Mouse (Mus musculus) limb, embryonic 13.5 days (tissue): ENCODE measurements at regions not wholly inside any gene's neighbourhood (a gene's known extent, or its start where the extent isn't known, plus 50 kb on each side); places are given as distances from the start of the nearest gene placed in this dataset.
A peak's percentile ranks its signal among the peaks of the same experiment; 100 is the strongest.

ENCODE experiments used
- ATAC-seq: fragments of 200-750 bp; cut with Nextera tagmentation; 2 replicates; pipeline ENCODE4 v1.8.0; 2017; ENCODE audit warnings: low read depth, moderate number of reproducible peaks, moderate TSS enrichment; ENCODE audit not compliant: low FRiP score
- H3K27ac ChIP-seq: fragments of 300-500 bp; sonication (generic); 2 replicates; pipeline ENCODE4 v1.5.1; 2015; ENCODE audit warnings: inconsistent platforms, mild to moderate bottlenecking, moderate library complexity
- H3K27me3 ChIP-seq: fragments of 300-500 bp; sonication (generic); 2 replicates; pipeline ENCODE4 v1.6.1; 2015; ENCODE audit warnings: mild to moderate bottlenecking, inconsistent platforms
- H3K36me3 ChIP-seq: fragments of 300-500 bp; sonication (generic); 2 replicates; pipeline ENCODE4 v1.6.1; 2015; ENCODE audit warnings: inconsistent platforms, mild to moderate bottlenecking, moderate library complexity
- H3K4me1 ChIP-seq: fragments of 300-500 bp; sonication (generic); 2 replicates; pipeline ENCODE4 v1.6.1; 2015; ENCODE audit warnings: inconsistent platforms
- H3K4me2 ChIP-seq: fragments of 300-500 bp; sonication (generic); replicated peaks from 2 replicates; pipeline ENCODE4 v1.6.1; 2015; ENCODE audit warnings: inconsistent platforms, mild to moderate bottlenecking, moderate library complexity
- H3K4me3 ChIP-seq: fragments of 300-500 bp; sonication (generic); 2 replicates; pipeline ENCODE4 v1.5.1; 2015; ENCODE audit warnings: moderate library complexity, mild to moderate bottlenecking, inconsistent platforms
- H3K9ac ChIP-seq: fragments of 300-500 bp; sonication (generic); 2 replicates; pipeline ENCODE4 v1.6.1; 2015; ENCODE audit warnings: mild to moderate bottlenecking, inconsistent platforms
- H3K9me3 ChIP-seq: fragments of 300-500 bp; sonication (generic); 2 replicates; pipeline ENCODE4 v1.6.1; 2016; ENCODE audit warnings: inconsistent platforms
- WGBS: fragments of 180-500 bp; shearing (Covaris S2); methylation state at CpG from one replicate; pipeline ENCODE4 v1.1.7; 2015; 5-methylcytosine and 5-hydroxymethylcytosine counted together

- Histone ChIP-seq H3K27ac (no peak overlapping the region), H3K36me3 (no peaks in the 10 kb centered on the region), H3K9me3 (no peaks in the 10 kb centered on the region), H3K27me3 (no peaks in the 10 kb centered on the region), H3K9ac (no peak overlapping the region), H3K4me3 (no peak overlapping the region), H3K4me1 (no peaks in the 10 kb centered on the region), H3K4me2 (no peak overlapping the region)
- 83% methylated on average over 1 of the region's 1 CpGs for WGBS
- ATAC-seq = no peak
Observed at GRCm38 (mm10) chr2:134126988-134127387, 427.2 kb downstream of the Hao1 start.

GRCm38 (mm10) chr2:134107286-134107685 is 446.9 kb downstream of the Hao1 start:
- no peaks in the 10 kb centered on the region for H3K27me3 ChIP-seq
- no peak overlapping the region for H3K4me3 ChIP-seq
- H3K9me3 ChIP-seq = no peaks in the 10 kb centered on the region
- H3K9ac ChIP-seq = no peak overlapping the region
- no peak overlapping the region for H3K4me2 ChIP-seq
- H3K27ac ChIP-seq = no peak overlapping the region
- no peaks in the 10 kb centered on the region for H3K36me3 ChIP-seq
- no peaks in the 10 kb centered on the region for H3K4me1 ChIP-seq
- ATAC-seq = no peak

- Histone ChIP-seq H3K4me2 (no peak overlapping the region), H3K36me3 (no peaks in the 10 kb centered on the region), H3K9me3 (0 out of 2 replicates have a peak, but pooled peaks cover 4% of the 10 kb centered on the region), H3K27ac (no peak overlapping the region), H3K27me3 (no peaks in the 10 kb centered on the region), H3K9ac (no peak overlapping the region), H3K4me3 (no peak overlapping the region), H3K4me1 (no peaks in the 10 kb centered on the region)
- WGBS = 76% methylated on average over 2 of the region's 2 CpGs
- no peak for ATAC-seq
Observed at GRCm38 (mm10) chr2:134088374-134088773, 465.8 kb downstream of the Hao1 start.

- Histone ChIP-seq H3K36me3 (no peaks in the 10 kb centered on the region), H3K9me3 (no peaks in the 10 kb centered on the region), H3K4me1 (peaks cover 17% of the 10 kb centered on the region), H3K4me2 (no peak overlapping the region), H3K27ac (no peak overlapping the region), H3K27me3 (no peaks in the 10 kb centered on the region), H3K9ac (no peak overlapping the region), H3K4me3 (no peak overlapping the region)
- 84% methylated on average over 1 of the region's 1 CpGs for WGBS
- ATAC-seq = no peak
Observed at GRCm38 (mm10) chr2:134080148-134080547, 474.0 kb downstream of the Hao1 start.

GRCm38 (mm10) chr2:134077953-134078352 is 476.2 kb downstream of the Hao1 start:
- ATAC-seq = peak; percentile 57; the same call in 1 of the 2 replicates
- Histone ChIP-seq H3K9me3 (no peaks in the 10 kb centered on the region), H3K27ac (no peak overlapping the region), H3K4me3 (no peak overlapping the region), H3K36me3 (no peaks in the 10 kb centered on the region), H3K9ac (no peak overlapping the region), H3K4me2 (no peak overlapping the region), H3K4me1 (peaks cover 17% of the 10 kb centered on the region), H3K27me3 (no peaks in the 10 kb centered on the region)
- 15% methylated on average over 1 of the region's 1 CpGs for WGBS

- Histone ChIP-seq H3K9me3 (no peaks in the 10 kb centered on the region), H3K9ac (no peak overlapping the region), H3K4me3 (no peak overlapping the region), H3K4me1 (no peaks in the 10 kb centered on the region), H3K36me3 (no peaks in the 10 kb centered on the region), H3K4me2 (no peak overlapping the region), H3K27me3 (no peaks in the 10 kb centered on the region), H3K27ac (peak overlapping the region; percentile 6; the same call in 1 of the 2 replicates)
- peak; percentile 40; the same call in 1 of the 2 replicates for ATAC-seq
- 73% methylated on average over 8 of the region's 8 CpGs for WGBS
Observed at GRCm38 (mm10) chr2:134067910-134068335, 486.2 kb downstream of the Hao1 start.

- H3K36me3 ChIP-seq = no peaks in the 10 kb centered on the region
- 90% methylated on average over 1 of the region's 1 CpGs for WGBS
- H3K27ac ChIP-seq = peak overlapping the region; percentile 6; the same call in 1 of the 2 replicates
- H3K4me3 ChIP-seq = no peak overlapping the region
- no peaks in the 10 kb centered on the region for H3K27me3 ChIP-seq
- no peaks in the 10 kb centered on the region for H3K9me3 ChIP-seq
- H3K4me2 ChIP-seq = no peak overlapping the region
- no peak overlapping the region for H3K9ac ChIP-seq
- no peaks in the 10 kb centered on the region for H3K4me1 ChIP-seq
- no peak for ATAC-seq
Observed at GRCm38 (mm10) chr2:134067404-134067803, 486.8 kb downstream of the Hao1 start.

GRCm38 (mm10) chr2:134059916-134060618 is 494.1 kb downstream of the Hao1 start:
- Histone ChIP-seq H3K9ac (no peak overlapping the region), H3K4me2 (no peak overlapping the region), H3K9me3 (no peaks in the 10 kb centered on the region), H3K4me1 (no peaks in the 10 kb centered on the region), H3K27me3 (no peaks in the 10 kb centered on the region), H3K27ac (no peak overlapping the region), H3K4me3 (no peak overlapping the region), H3K36me3 (no peaks in the 10 kb centered on the region)
- ATAC-seq = no peak
- 78% methylated on average over 2 of the region's 2 CpGs for WGBS

- Histone ChIP-seq H3K4me2 (no peak overlapping the region), H3K27me3 (0 out of 2 replicates have a peak, but pooled peaks cover 3% of the 10 kb centered on the region), H3K4me1 (no peaks in the 10 kb centered on the region), H3K9me3 (no peaks in the 10 kb centered on the region), H3K9ac (no peak overlapping the region), H3K36me3 (no peaks in the 10 kb centered on the region), H3K27ac (no peak overlapping the region), H3K4me3 (no peak overlapping the region)
- 76% methylated on average over 6 of the region's 6 CpGs for WGBS
- no peak for ATAC-seq
Observed at GRCm38 (mm10) chr2:134036359-134036874, 484.5 kb downstream of the Bmp2 start.

GRCm38 (mm10) chr2:134029631-134030414 is 477.9 kb downstream of the Bmp2 start:
- H3K9me3 ChIP-seq = no peaks in the 10 kb centered on the region
- peak; percentile 61; the same call in 1 of the 2 replicates for ATAC-seq

GRCm38 (mm10) chr2:134029153-134029552 is 477.2 kb downstream of the Bmp2 start:
- H3K4me3 ChIP-seq = no peak overlapping the region
- ATAC-seq = no peak
- H3K9ac ChIP-seq = no peak overlapping the region
- no peak overlapping the region for H3K4me2 ChIP-seq
- H3K27ac ChIP-seq = no peak overlapping the region
- no peaks in the 10 kb centered on the region for H3K4me1 ChIP-seq
- no peaks in the 10 kb centered on the region for H3K9me3 ChIP-seq
- 64% methylated on average over 2 of the region's 2 CpGs for WGBS
- H3K36me3 ChIP-seq = no peaks in the 10 kb centered on the region
- no peaks in the 10 kb centered on the region for H3K27me3 ChIP-seq

More at GRCm38 (mm10) chr2:134029631-134030414, 477.9 kb downstream of the Bmp2 start:
- no peaks in the 10 kb centered on the region for H3K27me3 ChIP-seq
- no peak overlapping the region for H3K9ac ChIP-seq
- no peaks in the 10 kb centered on the region for H3K4me1 ChIP-seq
- no peak overlapping the region for H3K27ac ChIP-seq
- H3K4me3 ChIP-seq = no peak overlapping the region
- no peak overlapping the region for H3K4me2 ChIP-seq
- WGBS = 56% methylated on average over 4 of the region's 4 CpGs
- H3K36me3 ChIP-seq = no peaks in the 10 kb centered on the region

- Histone ChIP-seq H3K9me3 (no peaks in the 10 kb centered on the region), H3K27me3 (no peaks in the 10 kb centered on the region; the same call in 1 of the 2 replicates), H3K9ac (no peak overlapping the region), H3K36me3 (no peaks in the 10 kb centered on the region), H3K4me2 (no peak overlapping the region), H3K4me1 (no peaks in the 10 kb centered on the region), H3K27ac (no peak overlapping the region), H3K4me3 (no peak overlapping the region)
- ATAC-seq = no peak
Observed at GRCm38 (mm10) chr2:134017109-134017508, 465.1 kb downstream of the Bmp2 start.
